Mouse (Mus musculus) kidney, embryonic 14.5 days (tissue): Measurements from ENCODE around the gene Mfap3l. TPM values are rescaled to one million over a fixed set of nuclear protein-coding genes. Genes with fewer than 3 reads are reported as not detected.
"Not testable (repeated sequence)": the region's sequence is repeated elsewhere in the genome, so short reads cannot be mapped to it uniquely, and the experiment has no call there.

ENCODE experiments used
- ATAC-seq: fragments of 200-750 bp; cut with Nextera tagmentation; 2 replicates; pipeline ENCODE4 v1.8.0; 2017; ENCODE audit warnings: moderate number of reproducible peaks, mild to moderate bottlenecking, moderate TSS enrichment, moderate library complexity; ENCODE audit not compliant: low FRiP score, low TSS enrichment
- H3K27ac ChIP-seq: fragments of 300-500 bp; sonication (generic); 2 replicates; pipeline ENCODE4 v1.5.1; 2014; ENCODE audit warnings: low read depth, mild to moderate bottlenecking, low read length, moderate library complexity, mixed read lengths
- H3K27me3 ChIP-seq: fragments of 300-500 bp; sonication (generic); 2 replicates; pipeline ENCODE4 v1.6.1; 2014; ENCODE audit warnings: mild to moderate bottlenecking, low read length; ENCODE audit not compliant: control insufficient read depth, insufficient read depth
- H3K36me3 ChIP-seq: fragments of 300-500 bp; sonication (generic); 2 replicates; pipeline ENCODE4 v1.6.1; 2014; ENCODE audit warnings: low read length, mixed read lengths; ENCODE audit not compliant: control insufficient read depth, insufficient read depth
- H3K4me1 ChIP-seq: fragments of 300-500 bp; sonication (generic); 2 replicates; pipeline ENCODE4 v1.6.1; 2014; ENCODE audit warnings: low read length, mixed read lengths; ENCODE audit not compliant: control insufficient read depth, insufficient read depth
- H3K4me2 ChIP-seq: fragments of 300-500 bp; sonication (generic); replicated peaks from 2 replicates; pipeline ENCODE4 v1.6.1; 2014; ENCODE audit warnings: low read depth, mild to moderate bottlenecking, low read length
- H3K4me3 ChIP-seq: fragments of 300-500 bp; sonication (generic); 2 replicates; pipeline ENCODE4 v1.5.1; 2014; ENCODE audit warnings: mild to moderate bottlenecking, low read length
- H3K9ac ChIP-seq: fragments of 300-500 bp; sonication (generic); 2 replicates; pipeline ENCODE4 v1.6.1; 2014; ENCODE audit warnings: low read depth, mild to moderate bottlenecking, low read length, moderate library complexity
- H3K9me3 ChIP-seq: fragments of 300-500 bp; sonication (generic); 2 replicates; pipeline ENCODE4 v1.6.1; 2016; ENCODE audit warnings: low read length; ENCODE audit not compliant: control insufficient read depth
- WGBS: fragments of 180-500 bp; shearing (Covaris S2); extraction: QIAGEN DNeasy Blood & Tissue Kit; methylation state at CpG from one replicate; pipeline ENCODE4 v1.1.7; 2014; 5-methylcytosine and 5-hydroxymethylcytosine counted together
- polyA plus RNA-seq: library from polyadenylated mRNA; unstranded; fragments of >200 nt; fragmentation: Nextera tagmentation; extraction: Ambion mirVana; gene quantifications from 2 replicates; pipeline ENCODE4 v1.2.1, GENCODE M21; 2014

Gene Mfap3l
- polyA plus RNA-seq, 1 experiment from 2014 or later: 5.4 TPM

DNA sequence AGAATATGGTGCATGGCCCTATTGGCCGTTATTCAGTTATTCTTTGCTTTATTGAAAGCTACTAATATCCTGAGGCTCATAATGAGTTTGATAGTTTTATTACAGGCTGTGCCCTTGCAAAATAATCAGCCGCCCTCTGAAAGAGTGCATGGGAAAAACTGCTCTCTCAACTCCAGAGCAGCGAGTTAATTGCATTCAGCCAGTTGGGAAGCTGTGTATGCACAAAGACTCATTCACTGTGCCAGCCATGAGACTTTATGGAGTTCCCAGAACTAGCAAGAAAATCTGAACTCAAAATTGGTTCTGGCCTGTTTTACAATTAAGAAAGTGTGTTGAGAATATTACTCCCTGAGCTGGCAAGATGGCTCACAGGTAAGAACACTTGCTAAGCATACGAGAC, 12.5 kb downstream of the Mfap3l start:
- Histone ChIP-seq H3K4me3 (no peak overlapping the region), H3K27me3 (no peaks in the 10 kb centered on the region), H3K36me3 (no peaks in the 10 kb centered on the region), H3K27ac (no peak overlapping the region), H3K4me2 (no peak overlapping the region), H3K9ac (no peak overlapping the region), H3K4me1 (no peaks in the 10 kb centered on the region), H3K9me3 (no peaks in the 10 kb centered on the region)
- no peak for ATAC-seq
- WGBS: 68% methylated on average over 4 of the region's 4 CpGs

- Histone ChIP-seq H3K4me3 (no peak overlapping the region), H3K9ac (no peak overlapping the region), H3K4me1 (no peaks in the 10 kb centered on the region), H3K27ac (no peak overlapping the region), H3K27me3 (no peaks in the 10 kb centered on the region), H3K4me2 (no peak overlapping the region), H3K9me3 (no peaks in the 10 kb centered on the region), H3K36me3 (no peaks in the 10 kb centered on the region)
- no peak for ATAC-seq
- 81% methylated on average over 3 of the region's 3 CpGs for WGBS
These were observed 13.3 kb downstream of the Mfap3l start for GRCm38 (mm10) chr8:60645911-60646310.

DNA sequence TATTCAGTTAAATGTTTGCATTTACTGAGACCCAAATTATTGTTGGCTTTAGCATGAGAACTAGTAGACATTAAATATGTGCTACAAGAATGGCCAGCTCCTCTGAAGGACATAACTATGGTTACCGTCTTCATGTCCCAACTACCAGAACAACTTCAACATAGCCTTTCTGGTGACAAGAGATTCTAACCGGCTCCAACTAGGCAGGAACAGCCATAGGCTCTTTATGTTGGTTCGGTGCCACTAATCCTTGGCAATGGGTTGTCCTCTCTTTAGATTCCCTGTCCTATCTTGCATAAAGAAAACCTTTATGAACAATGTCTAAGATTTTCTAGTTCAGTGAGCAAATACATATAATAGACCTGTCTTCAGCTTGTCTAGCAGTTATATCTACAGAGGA, 14.7 kb downstream of the Mfap3l start:
- Histone ChIP-seq H3K4me1 (no peaks in the 10 kb centered on the region), H3K9ac (no peak overlapping the region), H3K36me3 (no peaks in the 10 kb centered on the region), H3K27ac (no peak overlapping the region), H3K4me2 (no peak overlapping the region), H3K9me3 (no peaks in the 10 kb centered on the region), H3K4me3 (no peak overlapping the region), H3K27me3 (no peaks in the 10 kb centered on the region)
- ATAC-seq: no peak
- WGBS: 96% methylated on average over 3 of the region's 3 CpGs

DNA sequence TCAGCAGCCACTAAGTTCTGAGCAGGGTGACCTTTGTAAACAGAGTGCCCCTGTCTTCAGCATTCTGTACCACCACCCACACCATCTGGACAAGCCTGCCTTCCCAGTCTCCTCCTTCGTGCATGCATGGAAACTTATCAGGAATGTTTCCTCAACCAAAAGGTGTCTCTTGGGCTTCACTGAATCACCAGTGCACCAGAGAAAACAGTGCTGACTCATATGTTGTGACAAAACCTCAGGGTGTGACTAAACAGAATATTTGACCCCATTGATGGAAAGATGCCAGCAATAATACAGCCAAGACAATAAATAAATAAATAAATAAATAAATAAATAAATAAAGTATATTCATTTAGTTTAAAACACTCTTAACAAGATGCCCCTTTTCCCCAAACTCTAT, 16.5 kb downstream of the Mfap3l start:
- WGBS: 64% methylated on average over 1 of the region's 1 CpGs
- H3K4me1 ChIP-seq: no peaks in the 10 kb centered on the region
- no peak overlapping the region for H3K27ac ChIP-seq
- no peaks in the 10 kb centered on the region for H3K9me3 ChIP-seq
- H3K4me2 ChIP-seq: no peak overlapping the region
- H3K4me3 ChIP-seq: no peak overlapping the region
- no peaks in the 10 kb centered on the region for H3K27me3 ChIP-seq
- ATAC-seq: no peak
- no peaks in the 10 kb centered on the region for H3K36me3 ChIP-seq
- H3K9ac ChIP-seq: no peak overlapping the region

DNA sequence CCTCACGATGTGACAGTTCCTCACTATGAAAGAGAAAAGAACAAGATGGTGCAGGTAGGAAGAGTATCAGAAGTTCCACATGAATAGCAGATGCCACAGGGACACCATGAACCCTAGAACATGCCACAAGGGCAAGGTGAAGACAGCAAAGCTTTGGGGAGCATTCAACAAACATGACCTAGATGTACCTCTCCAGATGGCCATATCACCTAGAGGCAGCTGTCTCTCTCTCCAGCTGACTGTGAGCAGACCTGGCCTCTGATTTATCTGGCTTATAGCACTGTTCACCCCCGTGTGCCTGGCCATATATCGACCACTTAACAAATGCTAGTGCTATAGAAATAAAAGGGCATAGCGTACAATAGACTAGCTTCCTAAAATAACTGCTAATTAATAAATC, 17.5 kb downstream of the Mfap3l start:
- 68% methylated on average over 4 of the region's 4 CpGs for WGBS
- no peak overlapping the region for H3K4me2 ChIP-seq
- no peaks in the 10 kb centered on the region for H3K9me3 ChIP-seq
- no peak overlapping the region for H3K4me3 ChIP-seq
- H3K4me1 ChIP-seq: no peaks in the 10 kb centered on the region
- no peaks in the 10 kb centered on the region for H3K36me3 ChIP-seq
- H3K9ac ChIP-seq: no peak overlapping the region
- H3K27ac ChIP-seq: no peak overlapping the region
- ATAC-seq: no peak
- no peaks in the 10 kb centered on the region for H3K27me3 ChIP-seq

GRCm38 (mm10) chr8:60657425-60658113, 24.9 kb downstream of the Mfap3l start:
- H3K4me3 ChIP-seq: no peak overlapping the region
- H3K27me3 ChIP-seq: no peaks in the 10 kb centered on the region
- no peak overlapping the region for H3K9ac ChIP-seq
- H3K27ac ChIP-seq: no peak overlapping the region
- 60% methylated on average over 6 of the region's 6 CpGs for WGBS
- no peak for ATAC-seq
- no peaks in the 10 kb centered on the region for H3K9me3 ChIP-seq
- H3K4me1 ChIP-seq: no peaks in the 10 kb centered on the region
- H3K36me3 ChIP-seq: no peaks in the 10 kb centered on the region
- no peak overlapping the region for H3K4me2 ChIP-seq

DNA sequence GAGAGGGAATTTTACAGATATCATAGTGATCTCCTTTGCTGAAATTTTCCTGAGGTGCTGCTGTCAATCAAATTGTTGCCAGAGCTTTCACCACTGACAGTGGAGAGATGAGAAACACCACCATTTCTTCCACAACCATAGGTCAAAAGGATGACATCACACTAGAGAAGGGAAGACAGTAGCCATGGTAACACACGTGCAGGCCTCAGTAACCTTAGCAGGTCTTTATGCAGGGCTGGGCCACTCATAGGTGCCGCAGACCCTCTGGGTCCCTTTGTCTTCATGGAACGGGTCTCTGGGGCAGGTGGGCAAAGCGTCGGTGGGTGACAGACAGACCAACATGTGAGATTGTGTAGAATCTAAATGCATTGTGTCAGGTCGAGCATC, 25.5 kb downstream of the Mfap3l start:
- 0 out of 2 replicates have a peak, but pooled peaks have one; percentile 24 for ATAC-seq
- 81% methylated on average over 6 of the region's 6 CpGs for WGBS
- Histone ChIP-seq H3K27ac (no peak overlapping the region), H3K4me1 (0 out of 2 replicates have a peak, but pooled peaks cover 1% of the 10 kb centered on the region), H3K27me3 (no peaks in the 10 kb centered on the region), H3K4me2 (no peak overlapping the region), H3K4me3 (no peak overlapping the region), H3K9me3 (no peaks in the 10 kb centered on the region), H3K9ac (no peak overlapping the region), H3K36me3 (no peaks in the 10 kb centered on the region)

DNA sequence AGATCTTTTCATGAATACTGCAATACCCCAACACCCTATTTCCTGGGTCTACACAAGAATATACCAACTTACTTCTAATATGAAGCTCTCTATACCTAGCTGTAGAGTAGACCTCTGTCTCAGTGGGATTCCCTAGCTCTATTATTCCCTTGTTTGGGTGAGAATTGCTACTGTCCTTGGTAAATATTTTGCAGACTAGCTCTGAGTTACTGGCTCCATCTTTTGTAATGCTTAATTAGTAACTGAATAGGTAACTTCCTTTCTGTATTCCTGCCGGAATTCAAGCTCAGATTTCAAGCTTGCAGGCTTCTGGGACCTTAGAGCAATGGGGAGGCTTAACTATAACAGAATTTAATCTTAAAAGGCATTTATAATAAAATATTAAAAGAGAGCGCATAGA, 26.1 kb downstream of the Mfap3l start:
- not testable (repeated sequence) for ATAC-seq, H3K4me3 ChIP-seq
- WGBS: 72% methylated on average over 2 of the region's 2 CpGs

GRCm38 (mm10) chr8:60659721-60660120, 27.1 kb downstream of the Mfap3l start:
- Histone ChIP-seq H3K9ac (no peak overlapping the region), H3K4me3 (no peak overlapping the region), H3K9me3 (no peaks in the 10 kb centered on the region), H3K4me1 (peaks cover 7% of the 10 kb centered on the region; the same call in 1 of the 2 replicates), H3K27ac (no peak overlapping the region), H3K4me2 (no peak overlapping the region), H3K36me3 (no peaks in the 10 kb centered on the region), H3K27me3 (no peaks in the 10 kb centered on the region)
- 87% methylated on average over 8 of the region's 8 CpGs for WGBS
- no peak for ATAC-seq

More for the DNA sequence above, 26.1 kb downstream of the Mfap3l start:
- H3K9me3 ChIP-seq, H3K27me3 ChIP-seq, H3K36me3 ChIP-seq, H3K27ac ChIP-seq, H3K4me2 ChIP-seq, H3K4me1 ChIP-seq, H3K9ac ChIP-seq: not testable (repeated sequence)
